Mouse (Mus musculus) heart, adult 2 months (tissue): ENCODE results near the gene Tnk1.
A peak's percentile ranks its signal among the peaks of the same experiment; 100 is the strongest.

Experiments
- CTCF ChIP-seq: fragments of 200-600 bp; IDR thresholded peaks from 2 replicates; pipeline ENCODE4 v1.8.1; 2022; ENCODE audit warnings: antibody characterized with exemption, mild to moderate bottlenecking, moderate library complexity
- EP300 ChIP-seq: fragments of 200-500 bp; IDR thresholded peaks from 2 replicates; pipeline ENCODE4 v1.6.1; 2011; ENCODE audit warnings: low read depth, low read length, control low read depth; ENCODE audit not compliant: insufficient read depth
- POLR2A ChIP-seq: fragments of 200-500 bp; IDR thresholded peaks from 2 replicates; pipeline ENCODE4 v1.6.1; 2011; ENCODE audit warnings: mild to moderate bottlenecking, low read depth, low read length, control low read depth; ENCODE audit not compliant: insufficient read depth

GRCm38 (mm10) chr11:69837604-69837951 is 21.0 kb downstream of the Tnk1 start, which contains the start of gene Nlgn2:
- TF ChIP-seq POLR2A, result no peak
- peak; percentile 43 for TF ChIP-seq CTCF
- no peak for TF ChIP-seq EP300
